Mouse (Mus musculus): ENCODE measurements around the gene 9330182L06Rik.

The 9330182L06Rik gene

GRCm38 (mm10) chr5:9361982-9362661 lies 96.2 kb downstream of the 9330182L06Rik start:
- in situ Hi-C loops (cut with MseI, MboI): no loop called here

DNA sequence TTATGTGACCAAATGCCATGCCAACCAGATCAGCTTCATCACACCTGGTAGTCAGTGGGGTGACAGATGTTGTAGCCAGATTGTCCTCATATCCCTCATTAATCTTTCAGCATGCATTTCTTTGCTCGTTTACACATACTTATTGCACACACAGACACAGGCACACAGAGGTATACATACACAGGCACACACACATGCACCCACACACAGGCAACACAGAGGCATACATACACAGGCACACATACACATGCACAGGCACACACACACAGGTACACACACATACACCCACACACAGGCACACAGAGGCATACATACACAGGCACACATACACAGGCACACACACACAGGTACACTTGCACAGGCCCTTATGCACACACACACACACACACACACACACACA lies 99.0 kb downstream of the 9330182L06Rik start:
- in situ Hi-C loops (cut with MseI, MboI): no loop called here

DNA sequence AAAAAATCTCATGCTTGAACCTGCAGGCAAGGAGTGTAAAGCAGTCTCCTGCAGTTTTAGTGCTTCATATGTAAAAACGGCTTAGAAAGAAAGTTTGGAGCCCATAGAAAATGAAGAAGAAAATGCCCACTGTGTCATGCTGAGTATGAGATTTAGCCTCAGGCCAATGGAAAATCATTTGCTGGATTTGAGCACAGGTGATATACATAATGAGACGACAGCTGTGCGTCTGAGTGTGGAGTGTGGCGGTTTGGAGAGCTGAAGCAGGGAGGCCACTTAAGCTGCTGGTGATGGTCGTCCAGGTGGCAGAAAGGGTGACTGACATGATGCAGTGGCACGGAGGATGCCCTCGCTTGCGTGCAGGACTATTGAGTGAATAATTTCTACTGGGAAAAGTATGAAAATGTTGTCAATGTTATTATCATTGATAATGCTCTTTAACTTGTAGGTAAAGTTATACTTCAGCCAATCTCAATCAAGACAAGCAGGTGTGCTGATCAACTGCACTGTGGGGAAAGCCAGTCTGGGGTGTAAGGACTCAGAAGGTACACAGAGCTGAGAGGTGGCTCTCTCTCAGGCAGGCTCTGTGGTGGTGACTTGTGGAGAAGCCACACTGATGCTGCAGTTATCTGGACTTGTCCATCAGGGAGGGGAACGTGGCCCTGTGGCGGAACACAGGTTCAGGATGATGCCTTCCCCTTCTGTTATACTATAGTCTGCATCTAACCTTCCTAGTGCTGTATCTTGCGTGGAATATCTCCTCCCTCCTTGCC lies 102.2 kb downstream of the 9330182L06Rik start:
- in situ Hi-C loops (cut with MseI, MboI): no loop called here

GRCm38 (mm10) chr5:9371127-9371526 lies 105.2 kb downstream of the 9330182L06Rik start:
- in situ Hi-C loops (cut with MseI, MboI): no loop called here

DNA sequence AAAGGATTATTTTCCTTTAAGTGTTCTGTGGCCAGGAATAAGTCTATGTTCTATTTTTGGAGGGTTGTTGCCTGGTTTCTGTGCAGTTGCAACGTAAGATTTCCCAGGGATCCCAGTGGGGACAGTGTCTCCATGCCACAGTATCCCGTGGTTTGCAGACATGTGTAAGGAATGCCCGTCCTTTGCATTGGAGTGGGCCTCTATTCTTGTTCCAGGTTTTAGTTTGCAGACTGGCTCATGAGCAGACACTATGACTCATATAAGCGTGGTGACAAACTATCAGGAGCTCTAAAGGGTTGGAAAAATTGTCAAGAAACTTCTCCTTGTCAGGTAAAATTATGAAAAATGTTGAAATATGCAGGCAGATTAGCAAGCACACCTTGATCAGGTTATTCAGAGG lies 107.4 kb downstream of the 9330182L06Rik start:
- in situ Hi-C loops (cut with MseI, MboI): no loop called here

DNA sequence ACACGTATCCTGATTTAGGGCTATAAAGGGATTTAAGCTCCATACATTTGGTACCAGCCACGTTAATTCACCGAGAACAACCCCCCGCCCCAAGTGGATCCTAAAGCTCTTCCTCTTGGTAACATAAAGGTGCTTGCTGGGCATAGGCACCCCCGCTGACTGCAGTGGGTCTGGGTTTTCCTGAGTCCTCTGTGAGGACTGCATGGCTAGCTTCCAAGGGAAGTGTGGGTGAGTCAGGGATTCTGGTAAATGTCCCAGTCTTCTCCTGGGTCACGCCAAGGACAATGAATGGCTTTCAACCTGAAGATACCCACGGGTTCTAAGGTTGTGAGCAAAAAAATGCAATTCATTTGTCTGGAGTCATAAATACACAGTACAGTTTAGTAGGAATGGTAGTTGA lies 124.0 kb downstream of the 9330182L06Rik start:
- in situ Hi-C loops (cut with MseI, MboI): no loop called here

GRCm38 (mm10) chr5:9391858-9392393 lies 126.0 kb downstream of the 9330182L06Rik start:
- in situ Hi-C loops (cut with MseI, MboI): no loop called here

DNA sequence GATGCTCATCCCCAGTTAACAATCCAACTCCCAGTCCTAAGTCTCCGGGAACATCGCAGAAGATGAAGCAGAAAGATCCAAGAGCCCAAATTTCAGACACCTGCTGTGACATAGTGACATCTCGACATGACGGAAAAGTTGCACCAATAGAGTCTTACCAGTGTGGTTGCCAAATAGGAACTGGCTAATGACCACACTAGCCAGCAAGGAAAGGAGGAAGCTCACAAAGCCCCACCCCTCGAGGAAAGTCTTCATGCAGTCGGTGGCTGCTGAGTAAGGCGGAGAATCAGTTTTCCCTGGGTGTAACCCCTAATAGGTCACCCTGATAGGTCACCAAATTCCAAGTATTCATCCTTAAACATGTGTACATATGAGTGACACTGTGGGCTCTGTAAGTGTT lies 151.2 kb downstream of the 9330182L06Rik start:
- in situ Hi-C loops (cut with MseI, MboI): loop anchor here in 1 of 2 experiments (5.0 kb wide), 1 partner anchor 250 kb away; no protein-coding TSS in a partner anchor

DNA sequence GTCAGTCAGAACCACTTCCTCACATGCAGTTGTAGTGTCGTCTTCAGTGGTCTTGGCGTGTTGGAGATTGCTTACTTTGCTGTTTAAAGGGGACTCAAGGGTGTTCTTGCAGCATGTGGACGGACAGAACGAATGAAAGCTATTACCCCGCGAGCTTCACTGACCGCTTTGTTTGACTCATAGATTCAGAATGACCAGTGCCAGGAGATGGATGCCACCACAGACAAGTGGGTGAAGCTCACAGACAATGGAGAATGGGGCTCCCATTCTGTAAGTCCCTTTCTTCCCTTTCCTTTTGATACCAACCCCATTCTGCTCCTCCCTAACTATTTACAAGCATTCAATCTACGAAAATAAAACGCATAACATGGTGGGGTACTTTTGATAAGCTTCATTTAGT lies 151.9 kb downstream of the 9330182L06Rik start:
- in situ Hi-C loops (cut with MseI, MboI): loop anchor here in 1 of 2 experiments (5.0 kb wide), 1 partner anchor 251 kb away; no protein-coding TSS in a partner anchor

DNA sequence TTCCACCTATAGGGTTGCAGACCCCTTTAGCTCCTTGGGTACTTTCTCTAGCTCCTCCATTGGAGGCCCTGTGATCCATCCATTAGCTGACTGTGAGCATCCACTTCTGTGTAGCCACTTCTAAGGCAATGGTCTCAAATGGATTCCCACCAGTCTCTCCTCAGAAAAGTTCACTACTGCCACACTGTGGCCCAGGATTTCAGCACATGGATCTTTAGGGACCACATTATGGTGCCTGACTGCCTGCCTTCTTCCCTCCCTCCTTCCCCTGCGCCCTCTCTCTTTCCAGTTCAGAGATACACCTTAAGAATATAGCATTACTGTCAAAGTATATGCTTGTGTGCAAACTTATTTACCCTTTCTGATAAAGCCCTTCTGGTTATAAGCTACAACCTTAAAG lies 154.0 kb downstream of the 9330182L06Rik start:
- in situ Hi-C loops (cut with MseI, MboI): loop anchor here (5.0 to 10.0 kb wide), 2 partner anchors 245 to 253 kb away; no protein-coding TSS in a partner anchor

GRCm38 (mm10) chr5:9424464-9424863 lies 158.5 kb downstream of the 9330182L06Rik start:
- in situ Hi-C loops (cut with MseI, MboI): loop anchor here in 1 of 2 experiments (10.0 kb wide), 1 partner anchor 250 kb away; no protein-coding TSS in a partner anchor

GRCm38 (mm10) chr5:9427165-9427564 lies 161.2 kb downstream of the 9330182L06Rik start:
- in situ Hi-C loops (cut with MseI, MboI): loop anchor here in 1 of 2 experiments (10.0 kb wide), 1 partner anchor 252 kb away; no protein-coding TSS in a partner anchor

GRCm38 (mm10) chr5:9427581-9428241 lies 161.8 kb downstream of the 9330182L06Rik start:
- in situ Hi-C loops (cut with MseI, MboI): loop anchor here in 1 of 2 experiments (10.0 kb wide), 1 partner anchor 253 kb away; no protein-coding TSS in a partner anchor

DNA sequence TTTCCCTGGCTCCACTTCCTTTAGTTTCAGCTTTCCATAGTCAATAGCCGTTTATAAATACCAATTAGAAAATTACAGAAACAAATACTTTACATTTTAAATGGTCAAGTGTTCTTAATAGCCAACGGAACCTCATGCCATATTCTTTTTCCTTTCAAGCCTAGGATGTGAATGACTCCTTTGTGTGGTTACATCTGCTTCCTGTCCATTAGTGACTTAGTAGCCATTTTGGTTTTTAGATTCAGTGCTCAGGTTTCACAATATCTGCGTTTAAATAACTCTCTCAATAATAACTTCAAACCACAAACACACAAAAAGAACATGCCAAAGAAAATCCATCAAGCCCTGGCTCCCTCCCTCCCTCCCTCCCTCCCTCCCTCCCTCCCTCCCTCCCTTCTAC lies 162.8 kb downstream of the 9330182L06Rik start:
- in situ Hi-C loops (cut with MseI, MboI): loop anchor here in 1 of 2 experiments (10.0 kb wide), 1 partner anchor 254 kb away; no protein-coding TSS in a partner anchor

GRCm38 (mm10) chr5:9446146-9446545 lies 180.2 kb downstream of the 9330182L06Rik start:
- in situ Hi-C loops (cut with MseI, MboI): no loop called here

- in situ Hi-C loops (cut with MseI, MboI): no loop called here
Measured at GRCm38 (mm10) chr5:9448931-9449330, 183.0 kb downstream of the 9330182L06Rik start.

GRCm38 (mm10) chr5:9449570-9449969 lies 183.7 kb downstream of the 9330182L06Rik start:
- in situ Hi-C loops (cut with MseI, MboI): no loop called here

- in situ Hi-C loops (cut with MseI, MboI): no loop called here
Measured at GRCm38 (mm10) chr5:9453298-9453697, 187.4 kb downstream of the 9330182L06Rik start.

GRCm38 (mm10) chr5:9477587-9477986 lies 211.7 kb downstream of the 9330182L06Rik start:
- in situ Hi-C loops (cut with MseI, MboI): no loop called here

- in situ Hi-C loops (cut with MseI, MboI): no loop called here
Measured at GRCm38 (mm10) chr5:9495456-9495855, 229.5 kb downstream of the 9330182L06Rik start.

- in situ Hi-C loops (cut with MseI, MboI): no loop called here
Measured at GRCm38 (mm10) chr5:9497235-9497634, 231.3 kb downstream of the 9330182L06Rik start.

DNA sequence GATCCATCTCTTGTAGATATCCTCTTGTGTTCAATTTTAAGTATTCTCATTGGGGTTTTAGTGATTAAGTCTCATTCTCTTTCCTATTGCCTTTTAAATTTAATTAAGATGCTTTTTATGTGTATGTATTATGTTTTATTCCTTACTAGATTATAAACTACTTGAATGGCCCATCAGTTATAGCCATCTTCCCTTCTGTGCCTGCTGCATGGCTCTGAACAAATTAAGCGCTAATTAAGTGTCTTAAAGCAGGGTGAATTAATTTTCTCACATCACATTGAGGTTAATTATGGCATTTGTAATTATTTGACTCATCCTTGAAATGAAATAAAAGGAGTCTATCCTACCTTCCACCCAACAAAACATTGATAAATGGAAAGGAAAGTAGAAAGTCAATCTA lies 245.1 kb downstream of the 9330182L06Rik start:
- in situ Hi-C loops (cut with MseI, MboI): no loop called here

All from mouse trophoblast stem cell (cell line).